Mouse (Mus musculus): Measurements from ENCODE around the gene Neurod2.

DNA sequence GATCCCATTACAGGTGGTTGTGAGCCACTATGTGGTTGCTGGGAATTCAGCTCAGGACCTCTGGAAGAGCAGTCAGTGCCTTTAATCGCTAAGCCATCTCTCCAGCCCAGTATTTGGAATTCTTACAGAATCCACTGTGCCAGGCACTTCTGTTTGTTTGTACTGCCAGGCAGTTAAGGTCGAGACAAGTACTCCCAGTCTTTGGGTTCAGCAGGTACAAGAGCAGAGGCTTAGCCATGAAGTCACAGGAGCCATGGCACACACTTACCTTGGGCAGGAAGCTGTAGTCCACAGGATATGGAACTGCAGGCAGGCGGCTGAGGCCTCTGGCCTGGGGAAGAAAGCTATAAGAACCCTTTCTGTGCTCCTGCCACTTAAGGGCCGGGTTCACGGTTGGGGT, 34.4 kb upstream of the Neurod2 start:
- TF ChIP-seq CTCF (IDR thresholded peaks at IDR 0.05; ENCODE audit: low read depth, low read length) (no peak), POLR2AphosphoS5 (IDR thresholded peaks at IDR 0.05; ENCODE audit: insufficient replicate concordance, low read depth, low read length) (no peak), GATA1 (IDR thresholded peaks at IDR 0.05; ENCODE audit: borderline replicate concordance, low read length) (no peak)
